Mouse (Mus musculus): Measurements from ENCODE around the gene B3gat2.

The B3gat2 gene

DNA sequence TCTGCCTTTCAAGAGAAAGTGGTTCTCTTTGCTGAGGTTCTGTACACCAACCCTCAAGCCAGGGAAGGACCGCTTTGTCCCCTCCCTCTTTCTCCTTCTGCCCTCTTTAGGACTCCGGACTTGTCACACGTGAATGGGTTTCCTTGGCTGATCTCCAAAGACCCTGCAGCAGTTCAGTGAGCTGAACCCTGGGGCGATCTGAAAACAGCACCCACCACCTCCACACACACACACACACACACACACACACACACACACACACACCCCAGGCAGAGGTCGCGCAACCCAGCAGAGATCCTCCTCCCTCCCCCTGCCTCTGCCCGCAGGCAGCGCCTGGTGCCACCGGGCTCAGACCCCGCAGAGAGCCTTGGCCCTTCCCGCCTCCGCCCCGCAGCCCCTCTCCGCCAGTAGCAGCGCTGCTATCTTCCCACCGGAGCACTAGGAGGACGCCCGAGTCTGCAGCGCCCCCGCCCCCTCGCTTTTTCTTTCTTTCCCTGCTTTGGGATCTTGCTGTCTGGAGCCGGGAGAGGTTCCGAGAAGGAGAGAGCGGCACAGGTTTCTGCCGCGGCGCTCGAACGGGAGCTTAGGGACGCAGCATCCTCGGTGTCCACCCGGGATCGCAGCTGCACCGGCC is at the start of gene B3gat2:
TSS of gene B3gat2 (plus strand) at position 252 of the 634 bp plus-strand sequence.
- DNase-seq = peak; percentile 11

DNA sequence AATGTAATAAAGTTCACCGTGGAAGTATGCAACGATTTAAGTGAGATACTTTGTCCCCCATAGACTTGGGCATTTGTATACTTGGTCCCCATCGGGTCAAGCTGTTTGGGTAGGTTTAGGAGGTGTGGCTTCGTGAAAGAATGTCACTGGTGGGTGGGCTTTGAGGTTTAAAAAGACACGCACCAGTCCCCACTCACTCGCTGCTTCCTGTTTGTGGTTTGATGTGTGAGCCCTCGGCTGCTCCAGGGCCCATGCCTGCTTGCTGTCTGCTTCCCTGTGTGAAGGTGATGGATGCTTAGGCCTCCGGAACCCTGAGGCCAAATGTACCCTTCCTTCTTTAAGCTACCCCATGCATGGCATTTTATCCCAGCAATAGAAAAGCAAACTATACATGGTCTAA is 41.2 kb upstream of the B3gat2 start:
- no peak for DNase-seq

DNA sequence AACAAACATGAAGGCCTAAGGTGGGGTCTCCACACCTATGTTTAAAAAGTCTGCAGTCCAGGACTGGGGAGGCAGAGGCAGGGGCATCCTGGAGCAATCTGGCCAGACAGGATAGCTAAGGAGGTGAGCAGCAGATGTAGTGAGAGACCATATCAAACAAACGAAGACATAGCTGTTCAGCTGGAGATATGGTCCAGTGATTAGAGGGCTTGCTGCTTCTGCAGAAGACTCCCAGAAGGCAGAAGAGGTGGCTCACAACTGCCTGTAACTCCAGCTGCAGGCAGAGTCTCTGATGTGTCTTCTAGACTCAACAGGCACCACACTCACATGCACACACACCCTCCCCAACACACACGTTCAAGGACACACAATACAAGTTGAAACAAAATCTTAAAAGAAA is 40.5 kb upstream of the B3gat2 start:
- DNase-seq = no peak

DNA sequence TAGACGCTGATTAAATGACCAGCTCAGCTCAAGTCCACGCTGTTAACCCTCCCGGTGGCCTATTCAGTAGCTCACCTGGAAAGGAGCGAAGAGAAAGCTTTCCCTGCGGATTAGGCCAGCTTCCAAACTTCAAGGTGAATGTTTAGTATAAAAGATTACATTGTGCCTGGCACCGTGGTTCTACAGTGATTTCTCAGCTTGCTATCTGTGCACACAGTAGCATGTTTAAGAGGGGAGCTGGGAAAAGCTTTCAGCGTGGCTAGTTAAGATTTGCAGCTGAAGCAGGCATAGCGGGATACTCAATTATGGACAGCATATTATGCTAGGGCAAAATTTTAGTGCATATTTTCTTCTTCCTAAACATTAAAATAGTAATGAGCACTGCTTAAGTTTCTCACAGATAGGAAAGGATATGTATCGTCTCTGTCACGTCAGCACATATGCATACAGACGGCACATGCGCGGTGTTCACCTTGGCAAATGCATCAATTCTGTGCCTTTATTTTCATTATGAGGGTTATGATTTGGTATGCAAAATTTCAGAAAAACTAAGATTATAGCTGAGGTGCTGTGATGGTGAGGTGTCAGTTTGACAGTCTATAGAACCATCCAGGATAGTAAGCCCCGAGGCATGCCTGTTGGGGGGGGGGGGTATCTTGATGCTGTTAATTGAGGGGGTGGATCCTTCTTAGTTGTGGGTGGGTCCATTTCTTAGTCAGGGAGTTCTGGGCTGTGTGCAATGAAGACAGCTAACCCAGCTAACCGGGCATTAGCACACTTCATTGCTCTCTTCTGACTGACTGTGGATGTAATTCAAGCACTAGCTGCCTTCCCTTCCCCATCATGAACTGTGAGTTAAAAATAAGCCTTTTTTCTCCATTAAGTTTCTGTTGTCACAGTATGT is 38.8 kb upstream of the B3gat2 start:
- DNase-seq = no peak

DNA sequence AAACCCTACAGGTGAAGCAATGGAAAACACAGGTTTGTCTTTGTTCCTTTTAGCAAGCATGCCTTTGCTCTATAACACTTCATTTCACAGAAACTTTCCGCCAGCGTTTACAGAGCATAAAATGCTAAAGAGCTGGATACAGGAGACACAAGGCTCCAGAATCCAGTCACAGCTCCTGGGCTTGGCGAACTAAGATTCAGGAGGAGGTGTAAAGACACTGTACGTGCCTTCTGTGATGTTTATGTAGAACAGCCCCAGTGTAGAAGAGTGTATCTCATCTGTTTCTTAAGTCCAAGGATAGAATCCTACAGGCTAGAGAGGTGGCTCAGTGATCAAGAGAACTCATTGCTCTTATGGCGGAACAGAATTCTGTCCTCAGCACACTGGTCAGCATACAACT is 30.2 kb upstream of the B3gat2 start:
- no peak for DNase-seq

DNA sequence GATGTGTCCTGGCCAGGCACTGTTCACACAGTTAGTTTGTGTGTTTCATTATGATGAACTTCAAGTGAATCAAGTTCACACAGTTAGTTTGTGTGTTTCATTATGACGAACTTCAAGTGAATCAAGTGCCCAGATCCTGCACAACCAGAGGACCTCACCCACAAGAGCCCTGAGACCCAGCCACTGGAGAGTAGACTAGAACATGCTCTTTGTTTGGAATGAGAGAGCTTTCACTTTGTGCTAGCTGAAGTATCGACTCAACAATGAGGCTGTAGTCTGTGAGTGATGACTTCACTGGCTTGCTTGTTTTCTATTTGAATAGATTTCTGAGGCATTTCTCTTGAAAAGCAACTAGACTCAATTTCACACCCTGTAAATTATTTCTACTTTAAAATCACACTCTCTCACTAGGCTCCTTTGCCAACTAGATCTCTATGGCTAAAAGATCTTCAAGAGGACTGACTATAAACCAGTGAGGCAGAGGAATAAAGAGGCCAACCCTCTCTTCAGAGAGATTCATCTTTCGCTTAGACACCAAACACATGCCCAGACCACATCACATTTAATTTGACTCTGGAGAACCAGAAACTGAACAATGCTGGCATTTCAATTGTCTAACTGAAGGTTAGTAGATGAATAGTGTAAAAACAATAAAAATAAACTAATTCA is 10.6 kb upstream of the B3gat2 start:
- no peak for DNase-seq

DNA sequence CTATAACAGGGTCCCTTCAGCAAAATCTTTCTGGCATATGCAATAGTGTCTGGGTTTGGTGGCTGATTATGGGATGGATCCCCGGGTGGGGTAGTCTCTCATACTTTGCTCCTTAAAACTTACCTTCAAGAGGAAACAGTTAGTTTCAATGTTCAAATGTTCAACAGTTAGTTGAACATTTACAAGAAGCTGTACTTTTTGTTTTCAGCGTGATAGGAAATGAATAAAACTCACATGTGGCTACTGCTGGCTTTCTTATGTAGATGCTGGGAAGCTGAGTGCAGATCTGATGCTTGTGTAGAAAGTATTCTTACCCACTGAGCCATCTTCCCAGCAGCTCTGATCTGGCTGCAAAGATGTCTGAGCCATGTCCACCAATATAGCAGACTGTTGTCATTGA is 8.5 kb upstream of the B3gat2 start:
- DNase-seq = no peak

DNA sequence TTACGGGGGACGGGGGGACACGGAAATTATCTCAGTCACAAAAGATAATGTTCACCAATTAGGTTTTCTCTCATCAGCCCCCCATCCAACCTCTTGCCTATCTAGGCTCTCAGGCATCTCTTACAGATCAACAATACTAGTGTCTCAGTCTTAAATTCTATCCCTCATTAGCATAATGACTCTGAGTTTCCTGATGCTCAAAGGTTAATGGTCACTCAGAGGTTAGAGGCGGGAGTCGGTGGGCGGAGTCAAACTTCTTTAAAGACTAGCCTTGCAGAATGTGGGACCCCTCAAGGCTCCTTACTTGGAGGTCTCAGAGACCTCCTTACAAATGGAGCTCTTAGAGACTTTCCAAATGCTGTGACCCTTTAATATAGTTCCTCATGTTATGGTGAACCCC is 8.0 kb upstream of the B3gat2 start:
- DNase-seq = no peak

DNA sequence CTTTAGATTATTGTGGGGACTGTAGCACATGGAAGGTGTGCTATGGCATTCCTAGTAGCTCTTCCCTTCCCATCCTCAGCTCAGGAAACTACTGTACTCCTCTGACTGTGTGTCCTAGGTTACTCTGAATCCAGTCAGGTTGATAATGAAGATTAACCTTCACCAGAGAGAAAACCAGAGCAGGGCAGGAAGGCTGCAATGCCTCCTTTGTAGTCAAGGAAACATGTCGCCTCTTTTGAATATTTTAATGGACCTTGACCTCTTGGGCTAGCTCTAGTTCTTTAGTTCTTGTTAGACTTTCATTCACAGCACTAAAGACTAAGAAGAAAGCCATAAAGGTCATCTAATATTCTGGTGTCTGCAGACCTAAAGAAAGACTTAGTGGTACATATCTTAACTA is 7.2 kb upstream of the B3gat2 start:
- DNase-seq = no peak

DNA sequence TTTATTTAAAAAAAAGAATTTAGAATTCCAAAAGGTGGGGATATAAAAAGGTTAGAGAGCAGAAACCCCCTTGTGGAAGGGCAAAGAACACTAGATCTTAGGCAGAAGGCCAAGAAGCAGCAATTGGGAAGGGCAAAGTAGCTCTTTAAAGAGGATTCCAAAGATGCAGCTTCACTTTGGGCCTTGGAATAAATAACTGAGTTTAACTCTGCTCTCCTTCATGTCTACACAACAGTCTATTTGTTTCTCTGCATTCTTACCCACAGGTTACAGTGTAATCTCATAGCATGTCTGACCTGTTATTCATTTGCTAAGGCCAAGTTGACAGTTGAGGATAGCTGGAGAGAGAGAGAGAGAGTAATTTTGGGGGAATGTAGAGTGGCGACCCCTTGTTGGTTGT is 6.6 kb upstream of the B3gat2 start:
- DNase-seq = no peak

DNA sequence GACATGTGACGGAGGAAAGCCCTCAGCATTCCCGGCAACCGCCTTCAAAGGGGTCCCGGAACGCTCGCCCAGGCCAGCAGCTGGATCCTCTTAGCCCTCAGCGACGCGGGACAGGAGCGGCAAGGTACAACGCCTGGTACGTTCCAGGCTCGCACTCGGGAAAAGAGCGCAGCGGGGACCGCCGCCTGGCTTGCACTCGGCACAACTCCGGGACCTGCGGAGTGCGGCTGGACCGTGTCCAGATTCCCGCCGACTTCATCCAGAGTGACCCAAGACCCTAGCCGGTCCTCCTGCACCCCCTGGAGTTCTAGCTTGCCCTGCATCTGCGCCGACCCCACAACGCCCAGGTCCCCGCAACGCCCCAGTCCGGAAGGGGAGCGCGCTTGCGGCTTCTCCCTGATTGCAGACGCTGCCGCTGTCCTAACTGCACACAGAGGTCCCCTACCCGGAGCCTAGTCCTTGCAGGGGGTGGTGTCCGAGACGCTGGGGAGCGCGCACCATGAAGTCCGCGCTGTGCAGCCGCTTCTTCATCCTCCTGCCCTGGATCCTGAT is 659 bp downstream of the B3gat2 start:
- peak; percentile 5 for DNase-seq

DNA sequence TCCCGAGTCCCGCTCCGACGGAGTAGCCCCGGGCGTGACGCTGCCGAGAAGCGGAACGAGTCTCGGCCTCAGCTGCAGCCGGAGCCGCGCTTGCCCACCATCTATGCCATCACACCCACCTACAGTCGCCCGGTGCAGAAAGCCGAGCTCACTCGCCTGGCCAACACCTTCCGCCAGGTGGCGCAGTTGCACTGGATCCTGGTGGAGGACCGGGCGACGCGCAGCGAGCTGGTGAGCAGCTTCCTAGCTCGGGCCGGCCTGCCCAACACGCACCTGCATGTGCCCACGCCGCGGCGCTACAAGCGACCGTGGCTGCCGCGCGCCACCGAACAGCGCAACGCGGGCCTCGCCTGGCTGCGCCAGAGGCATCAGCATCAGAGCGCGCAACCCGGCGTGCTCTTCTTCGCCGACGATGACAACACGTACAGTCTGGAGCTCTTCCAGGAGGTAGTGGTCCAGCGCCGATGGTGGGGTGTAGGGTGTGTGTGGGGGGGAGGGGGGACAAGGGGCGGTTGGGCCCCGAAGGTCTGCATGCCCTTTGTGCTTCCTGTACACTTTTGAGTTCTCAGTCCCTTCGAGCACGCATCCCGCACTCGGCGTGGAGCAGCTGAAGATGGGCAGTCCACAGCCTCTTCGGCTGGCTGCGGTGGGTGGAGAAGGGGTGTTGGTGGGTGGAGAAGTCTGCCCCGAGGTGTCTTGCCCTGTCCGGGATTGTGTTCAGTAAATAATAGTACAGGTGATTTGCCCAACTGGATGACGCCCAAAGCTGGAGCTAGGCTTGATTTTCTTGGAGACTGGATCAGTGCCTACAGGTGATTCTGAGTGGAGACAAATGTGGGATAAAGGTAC is 1.5 kb downstream of the B3gat2 start:
- DNase-seq = peak; percentile 83

DNA sequence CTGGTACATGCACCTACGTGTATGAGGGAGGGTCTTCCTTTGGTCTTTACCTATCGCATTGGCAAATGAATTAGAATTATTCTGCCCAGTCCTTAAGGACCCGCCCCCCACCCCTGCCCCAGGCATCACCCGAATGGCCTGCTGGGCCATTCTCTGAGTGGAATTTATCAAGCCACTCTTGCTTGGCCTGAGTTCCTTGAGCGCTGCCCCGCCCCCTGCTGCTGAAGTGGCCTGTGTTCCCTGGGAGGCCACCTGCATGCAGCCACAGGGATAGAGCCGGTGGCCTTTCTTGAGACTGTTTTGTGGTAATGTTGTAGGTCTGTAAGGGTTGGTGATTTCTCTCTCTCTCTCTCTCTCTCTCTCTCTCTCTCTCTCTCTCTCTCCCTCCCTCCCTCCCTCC is 2.2 kb downstream of the B3gat2 start:
- no peak for DNase-seq

DNA sequence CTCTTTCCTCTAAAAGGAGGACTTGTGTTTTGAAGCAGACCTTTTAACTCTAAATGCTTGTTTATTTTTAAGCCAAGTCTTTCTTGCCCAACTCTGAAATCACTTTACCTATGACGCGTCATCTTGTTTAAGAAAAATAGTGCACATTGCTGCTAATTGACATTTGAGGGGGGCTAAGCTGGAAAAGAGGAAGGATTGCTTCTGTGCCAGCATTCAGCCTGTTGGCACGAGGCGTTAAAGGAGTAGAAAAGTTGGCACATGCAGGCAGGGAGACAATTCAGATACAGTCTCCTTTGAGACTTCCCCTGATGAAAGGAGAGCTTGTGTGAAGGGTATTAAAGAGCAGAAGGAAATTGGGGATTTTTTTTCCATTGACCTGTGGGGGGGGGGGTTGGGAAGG is 3.2 kb downstream of the B3gat2 start:
- DNase-seq = no peak

DNA sequence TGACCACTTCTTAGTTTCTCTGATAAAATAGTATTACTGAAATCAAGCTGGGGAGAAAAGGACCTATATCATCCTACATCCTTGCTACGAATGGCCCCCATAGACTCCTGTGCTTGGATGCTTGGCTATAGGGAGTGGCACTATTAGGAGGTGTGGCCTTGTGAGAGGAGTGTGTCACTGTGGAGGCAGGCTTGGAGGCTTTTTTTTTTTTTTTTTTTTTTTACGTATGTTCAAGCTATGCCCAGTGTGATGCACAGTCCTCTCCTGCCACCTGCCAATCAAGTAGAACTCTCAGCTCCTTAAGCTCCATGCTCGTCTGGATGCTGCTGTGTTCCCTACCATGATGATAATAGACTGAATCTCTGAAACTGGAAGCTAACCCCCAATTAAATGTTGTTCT is 11.5 kb downstream of the B3gat2 start:
- DNase-seq = no peak

DNA sequence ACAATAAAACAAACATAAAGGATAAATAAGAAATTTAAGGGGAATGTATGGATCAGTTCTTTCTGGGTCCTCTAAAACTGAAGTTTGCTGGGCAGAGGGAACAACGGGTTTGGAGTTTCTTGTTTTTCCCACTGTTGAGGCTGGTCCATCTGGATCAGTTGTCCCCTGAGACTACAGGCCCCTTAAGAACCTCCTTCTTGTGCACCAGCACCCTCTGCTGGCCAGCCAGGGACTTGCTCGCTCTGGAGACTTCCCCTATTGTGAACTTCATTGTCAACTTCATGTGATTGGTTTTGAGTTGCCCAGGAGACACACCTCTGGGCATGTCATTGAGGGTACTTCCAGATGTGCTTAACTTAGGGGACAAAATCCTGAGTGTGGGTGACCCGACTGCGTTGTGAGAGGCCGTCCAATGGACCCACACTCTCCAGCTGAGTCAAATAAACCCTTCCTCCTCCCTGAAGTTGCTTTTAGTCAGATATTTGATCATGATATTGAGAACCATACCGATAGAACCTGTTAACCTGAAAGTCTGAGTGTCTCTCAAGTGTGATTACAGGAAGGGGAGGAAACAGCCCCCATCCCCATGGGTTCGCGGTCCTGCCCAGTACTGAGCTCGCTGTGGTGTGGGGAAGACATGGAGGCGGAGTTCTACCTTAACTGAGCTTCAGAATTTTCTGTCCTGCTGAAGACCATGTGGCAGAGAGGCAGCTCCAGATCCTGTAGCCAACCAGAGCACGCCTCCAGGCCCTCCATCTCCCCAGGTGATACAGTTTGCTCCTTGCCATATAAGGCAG is 31.4 kb downstream of the B3gat2 start:
- peak; percentile 69 for DNase-seq

DNA sequence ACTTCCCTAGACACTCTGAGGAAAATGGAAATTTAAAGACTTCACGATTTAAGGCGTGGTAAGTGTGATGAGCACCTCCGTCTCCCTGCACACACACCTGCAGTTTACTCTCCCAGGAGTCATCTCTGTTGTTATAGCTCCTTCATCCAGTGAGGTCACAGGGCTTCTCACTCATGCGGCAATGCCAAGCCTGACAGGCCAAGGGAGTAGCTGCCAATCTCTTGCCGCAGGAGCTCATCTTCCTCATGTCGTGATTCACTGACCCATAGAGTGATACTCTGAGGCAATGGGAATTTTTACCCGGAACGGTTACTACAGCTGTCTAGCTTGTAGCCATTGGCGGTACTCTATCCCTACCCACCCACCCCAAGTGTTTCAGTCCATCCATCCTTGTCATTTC is 36.8 kb downstream of the B3gat2 start:
- no peak for DNase-seq

DNA sequence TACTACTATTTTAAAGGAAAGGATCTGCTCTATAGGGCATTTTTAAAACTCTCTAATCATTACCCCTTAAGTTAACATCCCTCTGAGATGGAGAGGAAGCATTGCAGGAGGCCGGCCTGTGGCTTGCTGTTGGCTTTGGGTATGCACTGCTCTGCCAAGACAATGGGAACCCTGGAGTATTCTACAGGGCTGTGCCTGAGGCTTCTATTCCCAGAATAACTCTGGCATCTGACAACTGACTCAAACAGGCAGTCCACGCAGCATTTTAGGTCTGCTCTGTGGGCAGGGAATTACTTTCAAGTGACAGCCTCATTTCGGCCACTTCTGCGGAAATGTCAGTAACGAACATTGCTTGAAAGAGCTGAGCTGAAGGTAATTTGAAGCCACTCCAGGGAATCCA is 60.1 kb downstream of the B3gat2 start:
- DNase-seq = no peak

DNA sequence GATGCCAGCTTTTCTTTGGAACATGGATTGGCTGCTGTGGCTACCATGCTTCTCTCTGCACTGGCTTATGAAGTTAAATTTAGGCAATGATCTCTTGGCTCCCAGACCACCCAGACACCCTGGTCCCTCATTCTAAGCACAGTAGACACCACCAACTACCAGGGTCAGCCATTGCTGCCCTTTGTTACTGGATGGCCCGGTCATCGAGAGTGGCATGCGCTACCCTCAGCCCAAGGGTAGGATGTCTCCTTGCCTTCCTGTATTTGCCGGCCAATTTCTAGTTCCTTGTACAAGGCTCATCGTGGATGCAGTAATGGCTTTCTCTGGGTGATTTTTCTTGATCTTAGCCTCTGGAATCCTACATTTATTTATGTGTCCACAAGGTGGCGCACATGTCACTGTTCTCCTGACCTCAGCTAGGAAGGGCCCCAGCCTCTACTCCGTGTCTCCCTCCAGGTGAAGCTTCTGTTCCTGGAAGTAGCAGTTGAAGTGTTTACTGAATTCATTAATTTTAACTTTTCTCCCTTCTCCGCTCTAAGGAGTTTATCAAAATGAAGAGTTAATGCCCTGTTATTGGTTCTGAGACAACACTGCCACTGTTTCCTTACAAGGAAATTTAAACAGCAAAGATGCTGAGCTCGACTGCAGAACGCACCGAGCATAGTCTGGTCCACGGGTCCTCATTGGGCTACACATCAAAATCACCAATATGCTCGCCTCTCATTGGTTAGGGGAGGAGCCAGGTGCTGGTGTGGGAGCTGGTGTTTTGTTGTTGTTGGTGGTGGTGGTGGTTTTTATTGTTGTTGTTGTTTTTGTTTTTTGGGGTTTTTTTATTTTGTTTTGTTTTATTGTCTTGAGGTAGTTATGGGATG is 65.6 kb downstream of the B3gat2 start:
- peak; percentile 42 for DNase-seq

DNA sequence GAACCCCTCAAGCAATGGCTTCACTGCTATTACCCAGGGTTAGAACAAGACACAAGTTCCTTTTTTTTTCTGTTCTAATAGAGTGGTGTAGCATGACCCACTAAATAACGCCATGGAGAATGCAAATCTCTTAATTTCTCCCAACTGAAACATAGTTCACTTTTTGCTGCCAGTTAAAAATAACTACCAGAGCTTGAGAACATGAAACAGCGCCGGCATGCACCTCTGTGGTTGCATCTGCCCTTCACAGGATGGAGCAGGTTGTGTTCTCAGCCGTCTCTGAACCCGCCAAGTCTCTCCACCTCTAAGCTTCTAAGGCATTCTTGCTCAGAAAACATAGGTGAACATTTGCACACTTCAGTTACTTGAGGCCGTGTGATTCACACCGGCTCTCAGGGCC is 72.7 kb downstream of the B3gat2 start:
- DNase-seq = no peak

DNA sequence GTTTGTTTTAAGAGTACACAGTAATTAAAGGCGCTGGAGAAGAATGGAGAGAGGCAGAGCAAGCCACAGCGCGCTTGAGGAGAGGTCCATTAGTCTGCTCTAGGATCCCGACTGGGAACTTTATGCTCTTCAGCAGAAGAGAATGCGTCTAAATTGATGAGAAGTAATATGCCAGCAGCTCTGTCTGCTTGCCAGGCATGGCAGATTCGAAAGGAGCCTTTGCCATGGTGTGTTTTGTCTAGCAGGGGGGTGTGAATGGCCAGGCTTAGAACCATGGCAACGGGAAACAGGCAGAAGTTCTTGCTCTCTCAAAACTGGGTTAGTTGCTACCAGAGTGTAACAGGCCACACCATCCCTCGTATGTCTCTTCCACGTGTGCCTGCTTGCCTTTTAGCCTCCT is 73.3 kb downstream of the B3gat2 start:
- DNase-seq = no peak

All from liver (tissue).